Comparison of ENCODE assay signal across 11 mouse cellular contexts in the genomic region with DNA sequence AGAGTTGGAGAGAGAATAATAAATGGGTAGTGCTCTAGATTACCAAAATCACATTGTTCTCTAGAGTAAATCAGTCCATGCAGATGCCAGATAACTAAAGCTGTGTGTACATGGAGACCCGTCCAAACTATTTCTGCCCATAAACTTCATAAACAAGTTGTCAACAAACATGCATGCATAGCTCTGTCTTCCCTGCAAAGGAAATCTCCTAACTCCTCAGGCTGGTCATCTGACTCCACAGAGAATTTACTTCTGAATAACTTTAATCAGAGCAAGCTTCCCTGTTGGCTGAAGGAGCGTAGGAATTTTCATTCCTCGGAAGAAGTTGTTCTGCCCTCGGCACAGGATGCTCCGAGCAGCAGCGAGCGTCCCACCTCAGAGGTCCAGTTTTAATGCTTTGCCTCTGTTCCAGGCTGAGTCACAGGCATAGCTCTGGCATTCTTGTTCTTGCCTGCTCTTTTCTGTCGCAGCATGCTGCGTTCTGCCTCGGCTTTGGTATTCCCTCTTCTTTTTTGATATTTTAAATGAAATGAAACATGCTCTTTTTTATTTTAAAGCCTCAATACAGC. TPM values are rescaled to one million over a fixed set of nuclear protein-coding genes. Genes with fewer than 3 reads are reported as not detected.
DNase-seq lines count a peak whose midpoint lies in the region; ATAC-seq lines count a peak whose summit lies in the region.
"Had no signal": no experiment of that assay in that cellular context is flagged by ENCODE, and none has a peak within 500 bp of the region (broad histone marks: within the 10 kb centered on the region; RNA-seq: fewer than 3 reads in every experiment).

No protein-coding gene starts in this region.

- intact Hi-C loops in heart, postnatal 14 days (cut with DNase I): no loop called here

- H3K27ac ChIP-seq in heart, embryonic 15.5 days: no peak overlapping the region
- H3K27ac ChIP-seq in neural tube, embryonic 13.5 days (replicated peaks): no peak overlapping the region
- no peak overlapping the region for H3K27ac ChIP-seq in intestine, embryonic 15.5 days
- no peak overlapping the region for H3K27ac ChIP-seq in stomach, embryonic 16.5 days (ENCODE audit: low read length)
- H3K27ac ChIP-seq: forebrain, embryonic 12.5 days had no signal

- H3K9ac ChIP-seq in heart, embryonic 15.5 days: no peak overlapping the region
- H3K9ac ChIP-seq in neural tube, embryonic 13.5 days: no peak overlapping the region
- H3K9ac ChIP-seq in intestine, embryonic 15.5 days: no peak overlapping the region
- peak overlapping the region; percentile 19; the same call in 1 of the 2 replicates for H3K9ac ChIP-seq in stomach, embryonic 16.5 days (ENCODE audit: low read length)
- H3K9ac ChIP-seq: forebrain, embryonic 12.5 days had no signal

- H3K27me3 ChIP-seq in heart, embryonic 15.5 days: no peaks in the 10 kb centered on the region
- no peaks in the 10 kb centered on the region for H3K27me3 ChIP-seq in neural tube, embryonic 13.5 days
- no peaks in the 10 kb centered on the region for H3K27me3 ChIP-seq in intestine, embryonic 15.5 days (replicated peaks)
- no peaks in the 10 kb centered on the region for H3K27me3 ChIP-seq in stomach, embryonic 16.5 days (ENCODE audit: control insufficient read depth, insufficient read depth, low read length)
- H3K27me3 ChIP-seq: forebrain, embryonic 12.5 days had no signal

- peaks cover under 1% of the 10 kb centered on the region; the same call in 1 of the 2 replicates for H3K4me1 ChIP-seq in heart, embryonic 15.5 days (replicated peaks)
- no peaks in the 10 kb centered on the region for H3K4me1 ChIP-seq in neural tube, embryonic 13.5 days (replicated peaks)
- no peaks in the 10 kb centered on the region for H3K4me1 ChIP-seq in intestine, embryonic 15.5 days (replicated peaks)
- H3K4me1 ChIP-seq in stomach, embryonic 16.5 days (ENCODE audit: control insufficient read depth, insufficient read depth, low read length): no peaks in the 10 kb centered on the region
- H3K4me1 ChIP-seq: forebrain, embryonic 12.5 days had no signal

- H3K4me2 ChIP-seq in heart, embryonic 15.5 days: peak overlapping the region; percentile 13; the same call in 1 of the 2 replicates
- H3K4me2 ChIP-seq in neural tube, embryonic 13.5 days: peak overlapping the region; percentile 16; the same call in 1 of the 2 replicates
- H3K4me2 ChIP-seq in intestine, embryonic 15.5 days (replicated peaks): peak overlapping the region; percentile 9
- peak overlapping the region; percentile 9; the same call in 1 of the 2 replicates for H3K4me2 ChIP-seq in stomach, embryonic 16.5 days (ENCODE audit: low read depth, low read length)
- H3K4me2 ChIP-seq: forebrain, embryonic 12.5 days had no signal

- H3K9me3 ChIP-seq in heart, embryonic 15.5 days (replicated peaks): no peaks in the 10 kb centered on the region
- no peaks in the 10 kb centered on the region for H3K9me3 ChIP-seq in neural tube, embryonic 13.5 days
- H3K9me3 ChIP-seq in intestine, embryonic 15.5 days: no peaks in the 10 kb centered on the region
- no peaks in the 10 kb centered on the region for H3K9me3 ChIP-seq in stomach, embryonic 16.5 days (replicated peaks; ENCODE audit: control insufficient read depth, low read length)
- H3K9me3 ChIP-seq: forebrain, embryonic 12.5 days had no signal

- 54% methylated on average over 10 of the region's 10 CpGs for WGBS in heart, embryonic 15.5 days
- WGBS in neural tube, embryonic 13.5 days: 53% methylated on average over 10 of the region's 10 CpGs
- WGBS in intestine, embryonic 15.5 days: 41% methylated on average over 10 of the region's 10 CpGs
- 50% methylated on average over 10 of the region's 10 CpGs for WGBS in stomach, embryonic 16.5 days

- ATAC-seq in heart, embryonic 15.5 days (replicated peaks; ENCODE audit: insufficient number of reproducible peaks, insufficient read depth, low FRiP score, low read depth): no peak
- no peak for ATAC-seq in neural tube, embryonic 13.5 days (ENCODE audit: low read depth)
- no peak for ATAC-seq in intestine, embryonic 15.5 days
- ATAC-seq in stomach, embryonic 16.5 days (ENCODE audit: insufficient read depth, low FRiP score): no peak
- no peak for ATAC-seq in monocyte, adult 5-6 weeks (replicated peaks; ENCODE audit: insufficient number of reproducible peaks, low FRiP score, low TSS enrichment, poor library complexity, severe bottlenecking)

- no peaks in the 10 kb centered on the region for H3K36me3 ChIP-seq in heart, embryonic 15.5 days
- H3K36me3 ChIP-seq in neural tube, embryonic 13.5 days: no peaks in the 10 kb centered on the region
- no peaks in the 10 kb centered on the region for H3K36me3 ChIP-seq in intestine, embryonic 15.5 days
- no peaks in the 10 kb centered on the region for H3K36me3 ChIP-seq in stomach, embryonic 16.5 days (ENCODE audit: control insufficient read depth, insufficient read depth, low read length)
- H3K36me3 ChIP-seq: forebrain, embryonic 12.5 days had no signal

- H3K4me3 ChIP-seq in heart, embryonic 15.5 days: no peak overlapping the region
- no peak overlapping the region for H3K4me3 ChIP-seq in neural tube, embryonic 13.5 days
- H3K4me3 ChIP-seq in intestine, embryonic 15.5 days (replicated peaks): no peak overlapping the region
- H3K4me3 ChIP-seq in stomach, embryonic 16.5 days (replicated peaks; ENCODE audit: low read length): no peak overlapping the region
- H3K4me3 ChIP-seq: forebrain, embryonic 12.5 days had no signal

- DNase-seq in heart, postnatal 14 days: no peak
- no peak for DNase-seq in neural tube, embryonic 10.5 days (ENCODE audit: extremely low spot score, low spot score)
- DNase-seq: adrenal gland, postnatal 10 days; cerebellum, adult 2 months; lung, postnatal 36 days had no signal

RNA-seq across cellular contexts. Expression of gene Gli3, which starts 41.8 kb away (rescaled TPM):
- polyA plus RNA-seq in heart, embryonic 15.5 days (2015; fragmentation: Nextera tagmentation; extraction: Ambion mirVana): 4.8 and 7.7 TPM in 2 replicates
- total RNA-seq in heart, postnatal 14 days (2021): 1 to 10 TPM; 3.8 to 4.4 TPM
- 4.8 and 7.9 TPM in 2 replicates for polyA plus RNA-seq in neural tube, embryonic 13.5 days (2015; fragmentation: Nextera tagmentation; extraction: Ambion mirVana)
- 13.4 and 14.0 TPM in 2 replicates for polyA plus RNA-seq in intestine, embryonic 15.5 days (2015; fragmentation: Nextera tagmentation; extraction: Ambion mirVana)
- 13.3 and 14.3 TPM in 2 replicates for polyA plus RNA-seq in stomach, embryonic 16.5 days (2015; fragmentation: Nextera tagmentation; extraction: Ambion mirVana)
- not detected in 3 replicates for total RNA-seq in monocyte, adult 5-6 weeks (2017)
